Mouse (Mus musculus): ENCODE data around the gene Gpr137b. TPM values are rescaled to one million over a fixed set of nuclear protein-coding genes. Genes with fewer than 3 reads are reported as not detected.
"Not testable (repeated sequence)": the region's sequence is repeated elsewhere in the genome, so short reads cannot be mapped to it uniquely, and the experiment has no call there.

The Gpr137b gene
- total RNA-seq (2012; rRNA removed), result 23.7 and 24.8 TPM in 2 replicates

DNA sequence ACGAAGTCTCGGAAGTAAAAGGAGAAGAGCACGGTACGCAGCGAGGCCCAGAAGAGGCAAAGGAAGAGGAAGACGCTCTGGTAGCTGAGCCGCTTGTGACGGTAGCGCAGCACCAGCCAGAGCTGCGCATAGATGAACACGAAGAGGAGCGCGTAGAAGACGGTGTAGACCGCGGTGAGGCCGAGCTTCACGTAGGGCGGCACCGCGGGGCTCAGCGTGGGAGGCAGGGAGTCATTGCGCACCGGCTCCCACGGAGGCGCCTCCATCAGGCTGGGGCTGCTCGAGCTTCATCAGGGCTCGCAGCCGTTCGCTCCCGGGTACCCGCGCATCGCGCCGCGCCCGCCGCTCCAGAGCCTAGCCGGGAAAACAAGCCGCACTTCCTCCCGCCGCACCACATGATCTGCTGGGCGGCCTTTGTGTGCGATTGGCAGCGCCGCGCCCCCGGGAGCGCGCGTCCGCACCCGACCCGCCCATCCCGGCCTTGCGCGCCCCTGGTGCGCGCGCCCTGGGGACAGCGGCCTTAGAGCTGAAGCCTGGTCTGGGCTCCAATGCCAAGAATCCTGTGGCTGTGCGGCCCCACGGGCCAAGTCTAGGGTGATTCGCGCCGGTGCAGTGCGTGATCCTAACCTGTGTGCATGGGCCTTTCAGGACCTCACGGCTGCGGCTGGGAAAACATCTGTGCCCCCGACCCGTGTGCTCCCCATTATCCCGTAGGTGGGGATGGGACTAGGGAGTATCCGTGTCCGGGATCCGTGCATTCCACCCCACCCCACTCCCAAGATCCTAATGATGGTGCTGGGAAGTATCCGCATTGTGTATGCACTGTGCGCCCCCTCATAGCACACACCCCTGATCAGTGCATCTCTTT lies at the start of gene Gpr137b:
TSS of gene Gpr137b (minus strand) at position 787 of the 868 bp plus-strand sequence.
- not testable (repeated sequence) for H3K4me1 ChIP-seq (ENCODE audit: control insufficient read depth in 2 of 2, insufficient read depth in 2 of 2, low read length in 2 of 2, poor library complexity in 1 of 2); H3K27ac ChIP-seq (ENCODE audit: insufficient read depth, low read depth, low read length, poor library complexity, severe bottlenecking)
- H3K9ac ChIP-seq (ENCODE audit: insufficient read depth, low read depth, low read length, poor library complexity, severe bottlenecking), result peak within 1 kb of the TSS; percentile 71

DNA sequence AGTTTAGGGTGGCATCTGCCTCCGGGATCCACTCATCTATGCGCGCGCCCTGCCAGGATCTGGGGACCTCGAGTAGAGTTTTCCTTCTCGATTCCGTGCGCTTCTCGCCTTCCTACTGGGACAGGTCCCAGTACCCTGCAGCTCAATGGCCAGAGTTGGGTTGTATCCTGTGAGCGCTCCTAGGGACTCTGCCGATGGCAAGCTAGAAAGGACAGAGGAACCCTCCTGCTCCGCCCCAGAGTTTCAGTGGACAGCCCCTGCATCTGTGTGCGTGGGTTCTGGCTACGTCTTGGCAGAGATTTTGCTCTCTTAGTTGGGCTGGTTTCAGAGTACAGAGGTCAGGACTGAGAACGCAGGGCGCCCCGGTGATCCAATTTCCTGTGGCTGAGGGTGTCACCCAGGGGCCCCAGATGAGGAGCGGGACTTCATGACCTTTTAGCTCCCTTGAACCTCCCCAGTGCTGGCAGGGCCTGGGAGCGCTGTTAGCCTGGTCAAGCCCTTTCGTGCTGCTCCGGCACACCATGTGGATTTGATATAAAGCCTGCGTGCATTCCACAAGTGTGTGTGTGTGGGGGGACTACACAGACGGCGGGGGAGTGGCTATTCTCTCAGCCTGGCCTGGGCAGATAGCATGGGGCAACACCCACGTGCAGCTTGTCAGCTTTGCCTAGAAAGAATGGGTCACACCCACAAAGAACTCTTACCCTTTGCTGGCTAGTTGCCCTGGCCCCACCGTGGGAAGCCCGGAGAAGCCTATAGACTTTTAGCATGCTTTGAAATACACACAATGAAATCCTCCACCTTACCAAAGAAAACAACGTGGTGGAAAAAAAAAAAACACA lies 44.5 kb upstream of the Gpr137b start:
- in situ Hi-C loops (cut with MboI; ENCODE audit: low sequenced_read_pairs in 2 of 2, unreplicated experiment in 2 of 2); H3K36me3 ChIP-seq (ENCODE audit: control insufficient read depth, insufficient read depth, low read length, poor library complexity, severe bottlenecking); H3K9me3 ChIP-seq (ENCODE audit: control insufficient read depth, insufficient read depth, low read depth, low read length); H3K4me1 ChIP-seq (ENCODE audit: control insufficient read depth in 2 of 2, insufficient read depth in 2 of 2, low read length in 2 of 2, poor library complexity in 1 of 2); H3K27ac ChIP-seq (ENCODE audit: insufficient read depth, low read depth, low read length, poor library complexity, severe bottlenecking); DNase-seq (ENCODE audit: low read depth, low spot score); H3K9ac ChIP-seq (ENCODE audit: insufficient read depth, low read depth, low read length, poor library complexity, severe bottlenecking): not testable (repeated sequence)
- H3K4me3 ChIP-seq (ENCODE audit: insufficient read depth in 1 of 2, low read depth in 1 of 2, low read length in 2 of 2, poor library complexity in 1 of 2, severe bottlenecking in 1 of 2), result peak overlapping the region; percentile 17 to 47; a peak in 2 of 4 replicates

More for the DNA sequence above, at the start of gene Gpr137b:
- H3K9me3 ChIP-seq (ENCODE audit: control insufficient read depth, insufficient read depth, low read depth, low read length); H3K36me3 ChIP-seq (ENCODE audit: control insufficient read depth, insufficient read depth, low read length, poor library complexity, severe bottlenecking); in situ Hi-C loops (cut with MboI; ENCODE audit: low sequenced_read_pairs in 2 of 2, unreplicated experiment in 2 of 2): not testable (repeated sequence)
- DNase-seq (ENCODE audit: low read depth, low spot score), result peak; percentile 16
- peak within 1 kb of the TSS; percentile 61 to 79 for H3K4me3 ChIP-seq (ENCODE audit: insufficient read depth in 1 of 2, low read depth in 1 of 2, low read length in 2 of 2, poor library complexity in 1 of 2, severe bottlenecking in 1 of 2)

DNA sequence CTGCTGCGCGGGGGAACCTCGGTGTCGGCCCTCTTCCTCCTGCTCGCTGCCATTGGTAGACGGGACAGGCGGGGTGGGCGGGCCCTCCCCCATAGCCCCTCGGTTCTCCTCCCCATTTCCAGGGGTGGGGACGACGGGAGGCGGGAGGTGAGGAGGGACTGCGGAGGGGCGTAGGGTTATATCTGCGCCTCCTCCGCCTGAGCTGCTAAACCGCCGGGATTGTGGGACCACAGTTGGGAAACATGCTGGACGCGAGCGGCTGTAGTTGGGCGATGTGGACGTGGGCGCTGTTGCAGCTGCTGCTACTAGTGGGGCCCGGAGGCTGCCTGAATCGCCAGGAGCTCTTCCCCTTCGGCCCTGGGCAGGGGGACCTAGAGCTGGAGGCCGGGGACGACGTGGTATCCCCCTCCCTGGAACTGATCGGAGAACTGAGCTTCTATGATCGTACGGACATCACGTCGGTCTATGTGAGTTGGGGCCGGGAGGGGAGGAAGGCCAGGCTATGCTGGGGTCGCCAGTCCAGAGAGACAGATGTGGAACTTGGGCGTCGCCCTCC lies 43.7 kb upstream of the Gpr137b start, which contains the start of gene Nid1:
TSS of gene Nid1 (plus strand) at position 92 of the 556 bp plus-strand sequence.
- H3K4me3 ChIP-seq (ENCODE audit: insufficient read depth in 1 of 2, low read depth in 1 of 2, low read length in 2 of 2, poor library complexity in 1 of 2, severe bottlenecking in 1 of 2), result peak within 1 kb of the TSS; percentile 36 to 63; a peak in 3 of 4 replicates
- H3K36me3 ChIP-seq (ENCODE audit: control insufficient read depth, insufficient read depth, low read length, poor library complexity, severe bottlenecking); DNase-seq (ENCODE audit: low read depth, low spot score); in situ Hi-C loops (cut with MboI; ENCODE audit: low sequenced_read_pairs in 2 of 2, unreplicated experiment in 2 of 2); H3K9me3 ChIP-seq (ENCODE audit: control insufficient read depth, insufficient read depth, low read depth, low read length); H3K27ac ChIP-seq (ENCODE audit: insufficient read depth, low read depth, low read length, poor library complexity, severe bottlenecking); H3K4me1 ChIP-seq (ENCODE audit: control insufficient read depth in 2 of 2, insufficient read depth in 2 of 2, low read length in 2 of 2, poor library complexity in 1 of 2): not testable (repeated sequence)
- peak within 1 kb of the TSS; percentile 48; the same call in 1 of the 2 replicates for H3K9ac ChIP-seq (ENCODE audit: insufficient read depth, low read depth, low read length, poor library complexity, severe bottlenecking)

DNA sequence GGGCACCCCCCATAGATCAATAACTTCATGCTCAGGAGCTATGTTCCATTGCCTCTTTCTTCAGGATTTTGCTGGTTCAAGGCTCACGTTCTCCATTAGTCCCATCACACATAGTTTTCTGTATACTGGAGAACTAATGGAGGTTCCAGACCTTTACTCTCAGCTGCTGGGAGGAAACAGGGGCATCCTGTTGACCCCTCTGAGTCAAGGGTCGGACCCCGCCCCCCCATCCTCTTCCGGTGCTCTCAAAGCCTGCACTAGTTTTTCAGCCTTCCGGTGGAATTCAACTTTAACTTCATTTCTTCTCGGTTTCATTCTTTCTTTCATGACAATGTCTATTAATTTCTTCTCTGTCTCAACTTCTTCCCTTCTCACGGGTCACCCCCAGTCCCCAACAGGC lies 42.3 kb upstream of the Gpr137b start:
- H3K4me1 ChIP-seq (ENCODE audit: control insufficient read depth in 2 of 2, insufficient read depth in 2 of 2, low read length in 2 of 2, poor library complexity in 1 of 2); H3K9ac ChIP-seq (ENCODE audit: insufficient read depth, low read depth, low read length, poor library complexity, severe bottlenecking); H3K36me3 ChIP-seq (ENCODE audit: control insufficient read depth, insufficient read depth, low read length, poor library complexity, severe bottlenecking); H3K4me3 ChIP-seq (ENCODE audit: insufficient read depth in 1 of 2, low read depth in 1 of 2, low read length in 2 of 2, poor library complexity in 1 of 2, severe bottlenecking in 1 of 2); H3K27ac ChIP-seq (ENCODE audit: insufficient read depth, low read depth, low read length, poor library complexity, severe bottlenecking); DNase-seq (ENCODE audit: low read depth, low spot score); H3K9me3 ChIP-seq (ENCODE audit: control insufficient read depth, insufficient read depth, low read depth, low read length); in situ Hi-C loops (cut with MboI; ENCODE audit: low sequenced_read_pairs in 2 of 2, unreplicated experiment in 2 of 2): not testable (repeated sequence)

DNA sequence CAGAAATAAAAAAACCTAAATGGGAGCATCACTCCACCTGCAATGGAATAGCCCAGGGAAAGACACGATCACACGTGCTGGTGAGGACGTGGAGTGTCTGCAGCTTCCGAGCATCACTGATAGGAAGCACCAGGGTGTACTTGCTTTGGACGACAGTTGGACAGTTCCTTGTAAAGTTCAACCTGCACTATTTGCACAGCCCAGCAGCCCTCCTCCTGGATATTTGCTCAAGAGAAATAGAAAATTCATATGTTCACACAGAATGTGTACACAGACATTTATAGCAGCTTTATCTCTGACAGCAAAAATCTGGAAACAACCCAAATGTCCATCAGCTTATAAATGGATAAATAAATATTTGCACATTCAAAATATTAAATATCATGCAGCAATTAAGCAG lies 29.5 kb upstream of the Gpr137b start:
- not testable (repeated sequence) for H3K36me3 ChIP-seq (ENCODE audit: control insufficient read depth, insufficient read depth, low read length, poor library complexity, severe bottlenecking)

DNA sequence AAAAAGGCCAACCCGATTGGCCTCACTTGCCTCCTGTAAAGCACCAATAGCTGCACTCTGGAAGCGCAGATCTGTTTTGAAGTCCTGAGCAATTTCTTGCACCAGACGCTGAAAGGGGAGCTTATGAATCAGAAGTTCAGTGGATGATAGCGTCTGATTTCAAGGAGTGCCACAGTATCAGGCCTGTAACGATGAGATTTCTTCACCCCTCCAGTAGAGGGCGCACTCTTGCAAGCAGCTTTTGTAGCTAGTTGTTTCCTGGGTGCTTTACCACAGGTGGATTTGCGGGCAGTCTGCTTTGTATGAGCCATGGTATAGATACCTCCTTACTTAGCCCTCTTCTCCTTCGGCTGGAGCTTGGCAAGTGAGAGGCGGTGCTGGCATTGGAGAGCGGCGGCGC lies 25.0 kb upstream of the Gpr137b start:
- H3K36me3 ChIP-seq (ENCODE audit: control insufficient read depth, insufficient read depth, low read length, poor library complexity, severe bottlenecking); H3K27ac ChIP-seq (ENCODE audit: insufficient read depth, low read depth, low read length, poor library complexity, severe bottlenecking); H3K9me3 ChIP-seq (ENCODE audit: control insufficient read depth, insufficient read depth, low read depth, low read length); H3K4me3 ChIP-seq (ENCODE audit: insufficient read depth in 1 of 2, low read depth in 1 of 2, low read length in 2 of 2, poor library complexity in 1 of 2, severe bottlenecking in 1 of 2); DNase-seq (ENCODE audit: low read depth, low spot score); H3K4me1 ChIP-seq (ENCODE audit: control insufficient read depth in 2 of 2, insufficient read depth in 2 of 2, low read length in 2 of 2, poor library complexity in 1 of 2); H3K9ac ChIP-seq (ENCODE audit: insufficient read depth, low read depth, low read length, poor library complexity, severe bottlenecking): not testable (repeated sequence)
- in situ Hi-C loops (cut with MboI; ENCODE audit: low sequenced_read_pairs in 2 of 2, unreplicated experiment in 2 of 2), result loop anchor here in 1 of 2 experiments (25.0 kb wide), 1 partner anchor 182 kb away; no protein-coding TSS in a partner anchor

More for the DNA sequence above, 29.5 kb upstream of the Gpr137b start:
- in situ Hi-C loops (cut with MboI; ENCODE audit: low sequenced_read_pairs in 2 of 2, unreplicated experiment in 2 of 2), result loop anchor here in 1 of 2 experiments (25.0 kb wide), 1 partner anchor 186 kb away; no protein-coding TSS in a partner anchor
- not testable (repeated sequence) for H3K4me3 ChIP-seq (ENCODE audit: insufficient read depth in 1 of 2, low read depth in 1 of 2, low read length in 2 of 2, poor library complexity in 1 of 2, severe bottlenecking in 1 of 2); DNase-seq (ENCODE audit: low read depth, low spot score); H3K4me1 ChIP-seq (ENCODE audit: control insufficient read depth in 2 of 2, insufficient read depth in 2 of 2, low read length in 2 of 2, poor library complexity in 1 of 2); H3K9ac ChIP-seq (ENCODE audit: insufficient read depth, low read depth, low read length, poor library complexity, severe bottlenecking); H3K9me3 ChIP-seq (ENCODE audit: control insufficient read depth, insufficient read depth, low read depth, low read length); H3K27ac ChIP-seq (ENCODE audit: insufficient read depth, low read depth, low read length, poor library complexity, severe bottlenecking)

DNA sequence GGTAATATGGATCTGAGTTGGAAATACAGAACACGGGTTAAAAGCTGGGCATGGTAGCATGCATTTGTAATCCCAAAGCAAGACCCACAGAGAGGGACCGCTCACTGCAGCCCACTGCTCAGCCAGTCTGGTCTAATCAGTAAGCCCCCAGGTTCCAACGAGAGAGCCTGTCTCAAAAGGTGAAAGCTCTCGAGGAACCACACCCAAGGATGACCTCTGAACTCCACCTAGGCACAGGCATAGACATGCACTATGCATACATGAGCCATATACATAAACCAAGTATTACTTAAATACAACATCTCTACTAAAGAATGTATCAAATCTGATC lies 22.2 kb upstream of the Gpr137b start:
- not testable (repeated sequence) for H3K9me3 ChIP-seq (ENCODE audit: control insufficient read depth, insufficient read depth, low read depth, low read length); H3K4me1 ChIP-seq (ENCODE audit: control insufficient read depth in 2 of 2, insufficient read depth in 2 of 2, low read length in 2 of 2, poor library complexity in 1 of 2); H3K4me3 ChIP-seq (ENCODE audit: insufficient read depth in 1 of 2, low read depth in 1 of 2, low read length in 2 of 2, poor library complexity in 1 of 2, severe bottlenecking in 1 of 2); H3K9ac ChIP-seq (ENCODE audit: insufficient read depth, low read depth, low read length, poor library complexity, severe bottlenecking); H3K36me3 ChIP-seq (ENCODE audit: control insufficient read depth, insufficient read depth, low read length, poor library complexity, severe bottlenecking); DNase-seq (ENCODE audit: low read depth, low spot score); H3K27ac ChIP-seq (ENCODE audit: insufficient read depth, low read depth, low read length, poor library complexity, severe bottlenecking)
- in situ Hi-C loops (cut with MboI; ENCODE audit: low sequenced_read_pairs in 2 of 2, unreplicated experiment in 2 of 2), result loop anchor here in 1 of 2 experiments (25.0 kb wide), 1 partner anchor 179 kb away; no protein-coding TSS in a partner anchor

Measured in ES-E14 (cell line).